Mouse (Mus musculus) MEL (cell line): ENCODE data around the gene Rbm25. TPM values are rescaled to one million over a fixed set of nuclear protein-coding genes. Genes with fewer than 3 reads are reported as not detected.
"Not testable (repeated sequence)": the region's sequence is repeated elsewhere in the genome, so short reads cannot be mapped to it uniquely, and the experiment has no call there.

Source experiments
- DNase-seq: peaks from one replicate; pipeline ENCODE4 v3.0.0; 2011; ENCODE audit warnings: low read depth, low spot score
- H3K27ac ChIP-seq: 2 replicates; pipeline ENCODE4 v1.5.1; 2012; ENCODE audit warnings: low read depth, mild to moderate bottlenecking, control low read depth, low read length, moderate library complexity; ENCODE audit not compliant: control insufficient read depth
- H3K27me3 ChIP-seq, 2 experiments: fragments of 150-350 bp in 1 of 2; sonication (generic) in 1 of 2; 2 replicates each; pipeline ENCODE4 v1.6.1; 2012; ENCODE audit warnings: low read length in 2 of 2, mild to moderate bottlenecking in 2 of 2, improper control_type of control experiment in 1 of 2, moderate library complexity in 1 of 2; ENCODE audit not compliant: insufficient read depth in 2 of 2, control insufficient read depth in 1 of 2
- H3K36me3 ChIP-seq, 2 experiments: 2 replicates each; pipeline ENCODE4 v1.6.1; 2012 to 2014; ENCODE audit warnings: low read length in 2 of 2, improper control_type of control experiment in 1 of 2, inconsistent platforms in 1 of 2, mild to moderate bottlenecking in 1 of 2; ENCODE audit not compliant: insufficient read depth in 2 of 2, control insufficient read depth in 1 of 2
- H3K4me1 ChIP-seq, 2 experiments: fragments of 150-350 bp in 1 of 2; sonication (generic) in 1 of 2; 2 replicates each; pipeline ENCODE4 v1.6.1; 2012; ENCODE audit warnings: low read length in 2 of 2, improper control_type of control experiment in 1 of 2, mild to moderate bottlenecking in 1 of 2; ENCODE audit not compliant: insufficient read depth in 2 of 2, control insufficient read depth in 1 of 2
- H3K4me3 ChIP-seq, 2 experiments: fragments of 150-350 bp in 1 of 2; sonication (generic) in 1 of 2; 2 replicates each; pipeline ENCODE4 v1.5.1; 2012; ENCODE audit warnings: low read depth in 2 of 2, low read length in 2 of 2, mild to moderate bottlenecking in 2 of 2, moderate library complexity in 2 of 2, control low read depth in 1 of 2, improper control_type of control experiment in 1 of 2; ENCODE audit not compliant: control insufficient read depth in 1 of 2, insufficient read depth in 1 of 2
- H3K79me2 ChIP-seq: 2 replicates; pipeline ENCODE4 v1.6.1; 2012; ENCODE audit warnings: mild to moderate bottlenecking, low read length, moderate library complexity; ENCODE audit not compliant: control insufficient read depth, poor library complexity, insufficient read depth
- H3K9ac ChIP-seq: 2 replicates; pipeline ENCODE4 v1.6.1; 2012; ENCODE audit warnings: low read depth, mild to moderate bottlenecking, control low read depth, low read length, moderate library complexity; ENCODE audit not compliant: control insufficient read depth, poor library complexity, severe bottlenecking
- H3K9me3 ChIP-seq: fragments of 150-350 bp; sonication (generic); replicated peaks from 2 replicates; pipeline ENCODE4 v1.6.1; 2012; ENCODE audit warnings: mild to moderate bottlenecking, low read length, improper control_type of control experiment, moderate library complexity; ENCODE audit not compliant: insufficient read depth
- BHLHE40 ChIP-seq: IDR thresholded peaks from 2 replicates; pipeline ENCODE4 v1.6.1; 2012; ENCODE audit warnings: low read depth, mild to moderate bottlenecking, inconsistent platforms, low read length, improper control_type of control experiment, borderline replicate concordance
- CHD2 ChIP-seq: IDR thresholded peaks from 2 replicates; pipeline ENCODE4 v1.6.1; 2011; ENCODE audit warnings: low read length, improper control_type of control experiment
- E2F4 ChIP-seq: IDR thresholded peaks from 2 replicates; pipeline ENCODE4 v1.6.1; 2011; ENCODE audit warnings: low read depth, low read length, improper control_type of control experiment, borderline replicate concordance
- ETS1 ChIP-seq: IDR thresholded peaks from 2 replicates; pipeline ENCODE4 v1.6.1; 2012; ENCODE audit warnings: low read depth, mild to moderate bottlenecking, inconsistent platforms, low read length, improper control_type of control experiment, moderate library complexity
- GABPA ChIP-seq: IDR thresholded peaks from 2 replicates; pipeline ENCODE4 v1.6.1; 2012; ENCODE audit warnings: low read depth, mild to moderate bottlenecking, inconsistent platforms, low read length, improper control_type of control experiment, moderate library complexity
- JUND ChIP-seq: IDR thresholded peaks from 2 replicates; pipeline ENCODE4 v1.6.1; 2011; ENCODE audit warnings: low read depth, mild to moderate bottlenecking, improper control_type of control experiment, low read length
- NELFE ChIP-seq: IDR thresholded peaks from 2 replicates; pipeline ENCODE4 v1.6.1; 2011; ENCODE audit warnings: low read depth, low read length, improper control_type of control experiment
- NRF1 ChIP-seq: IDR thresholded peaks from 2 replicates; pipeline ENCODE4 v1.6.1; 2014; ENCODE audit warnings: low read depth, mild to moderate bottlenecking, inconsistent platforms, low read length, improper control_type of control experiment, moderate library complexity; ENCODE audit not compliant: poor library complexity, insufficient read depth, severe bottlenecking
- POLR2AphosphoS2 ChIP-seq: IDR thresholded peaks from 2 replicates; pipeline ENCODE4 v1.6.1; 2011; ENCODE audit warnings: low read length, improper control_type of control experiment
- POLR2AphosphoS5 ChIP-seq: IDR thresholded peaks from 2 replicates; pipeline ENCODE4 v1.6.1; 2012; ENCODE audit warnings: low read depth, borderline replicate concordance, mild to moderate bottlenecking, inconsistent platforms, low read length, moderate library complexity, mixed read lengths
- RAD21 ChIP-seq: IDR thresholded peaks from 2 replicates; pipeline ENCODE4 v1.6.1; 2011; ENCODE audit warnings: mild to moderate bottlenecking, low read depth, low read length, improper control_type of control experiment
- SIN3A ChIP-seq: IDR thresholded peaks from 2 replicates; pipeline ENCODE4 v1.6.1; 2012; ENCODE audit warnings: low read length, improper control_type of control experiment, inconsistent platforms
- TAL1 ChIP-seq: IDR thresholded peaks from 2 replicates; pipeline ENCODE4 v1.6.1; 2012; ENCODE audit warnings: mild to moderate bottlenecking, inconsistent platforms, low read length, moderate library complexity, mixed read lengths
- TCF12 ChIP-seq: IDR thresholded peaks from 2 replicates; pipeline ENCODE4 v1.6.1; 2014; ENCODE audit warnings: low read depth, mild to moderate bottlenecking, inconsistent platforms, low read length, improper control_type of control experiment, moderate library complexity
- ZC3H11A ChIP-seq: IDR thresholded peaks from 2 replicates; pipeline ENCODE4 v1.6.1; 2012; ENCODE audit warnings: low read depth, mild to moderate bottlenecking, inconsistent platforms, low read length, improper control_type of control experiment
- ZMIZ1 ChIP-seq: IDR thresholded peaks from 2 replicates; pipeline ENCODE4 v1.6.1; 2012; ENCODE audit warnings: low read depth, mild to moderate bottlenecking, inconsistent platforms, low read length, improper control_type of control experiment, moderate library complexity
- polyA plus RNA-seq, 2 experiments: library from polyadenylated mRNA; stranded (reverse) in 1 of 2; unstranded in 1 of 2; fragments of >175 nt in 1 of 2; fragments of >200 nt in 1 of 2; gene quantifications; 2 replicates each; pipeline versions ENCODE4 v1.2.1 to v1.2.4; 2012; ENCODE audit warnings: low replicate concordance in 2 of 2, low read depth in 1 of 2; ENCODE audit not compliant: insufficient read length in 2 of 2, insufficient read depth in 1 of 2, missing spikeins in 1 of 2
- total RNA-seq: library from RNA; depleted of rRNA; stranded (reverse); fragments of 300-350 nt; gene quantifications from 2 replicates; pipeline ENCODE4 v1.2.3, GENCODE M21; 2012

Gene Rbm25
- total and polyA plus RNA-seq, 3 experiments: 77.3 to 375 (median 124) TPM

DNA sequence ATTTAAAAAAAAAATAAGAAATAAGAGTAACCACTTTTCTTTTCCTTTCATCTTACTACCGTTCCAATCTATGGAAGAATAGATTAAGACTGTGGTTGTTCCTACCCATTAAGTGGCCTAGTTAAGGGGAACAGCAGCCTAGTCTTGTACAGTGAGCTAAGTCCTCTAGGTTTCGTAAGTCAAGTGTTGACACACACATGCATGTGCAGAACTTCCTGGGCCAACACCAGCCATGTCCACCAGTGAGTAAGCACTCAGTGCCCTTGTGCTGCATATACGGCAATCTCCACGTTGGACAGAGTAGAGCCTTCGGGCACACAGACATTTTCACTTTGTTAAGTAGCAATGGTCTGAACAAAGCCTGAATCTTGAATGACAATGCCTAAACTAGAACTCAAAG, 13.8 kb upstream of the Rbm25 start:
- no peak for DNase-seq
- TF ChIP-seq ETS1: no peak

DNA sequence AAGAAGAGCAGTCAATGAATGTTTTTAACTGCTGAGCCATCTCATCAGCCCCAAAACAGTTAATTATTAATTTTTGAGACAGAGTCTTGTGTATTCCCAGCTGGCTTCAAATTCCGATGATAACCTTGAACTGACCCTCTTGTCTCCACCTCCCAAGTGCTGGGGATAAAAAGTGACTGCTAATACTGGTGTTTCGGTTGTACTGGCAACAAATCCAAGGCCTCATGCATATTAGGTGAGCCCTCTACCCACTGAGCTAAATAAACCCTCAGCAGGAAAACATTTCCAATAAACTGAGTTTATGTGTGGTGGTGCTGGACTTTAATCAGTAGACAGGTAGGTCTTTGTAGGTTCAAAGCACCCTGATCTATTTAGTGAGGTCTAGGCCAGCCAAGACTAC, 12.1 kb upstream of the Rbm25 start:
- Histone ChIP-seq H3K4me1 (no peaks in the 10 kb centered on the region), H3K79me2 (no peaks in the 10 kb centered on the region)
- TF ChIP-seq NRF1: no peak
- TF ChIP-seq BHLHE40: no peak
- TF ChIP-seq JUND: no peak

More for the DNA sequence above, 13.8 kb upstream of the Rbm25 start:
- Histone ChIP-seq H3K79me2 (no peaks in the 10 kb centered on the region), H3K9ac (no peak overlapping the region), H3K27me3 (no peaks in the 10 kb centered on the region), H3K9me3 (no peaks in the 10 kb centered on the region), H3K4me1 (no peaks in the 10 kb centered on the region), H3K4me3 (no peak overlapping the region), H3K27ac (no peak overlapping the region), H3K36me3 (no peaks in the 10 kb centered on the region)

DNA sequence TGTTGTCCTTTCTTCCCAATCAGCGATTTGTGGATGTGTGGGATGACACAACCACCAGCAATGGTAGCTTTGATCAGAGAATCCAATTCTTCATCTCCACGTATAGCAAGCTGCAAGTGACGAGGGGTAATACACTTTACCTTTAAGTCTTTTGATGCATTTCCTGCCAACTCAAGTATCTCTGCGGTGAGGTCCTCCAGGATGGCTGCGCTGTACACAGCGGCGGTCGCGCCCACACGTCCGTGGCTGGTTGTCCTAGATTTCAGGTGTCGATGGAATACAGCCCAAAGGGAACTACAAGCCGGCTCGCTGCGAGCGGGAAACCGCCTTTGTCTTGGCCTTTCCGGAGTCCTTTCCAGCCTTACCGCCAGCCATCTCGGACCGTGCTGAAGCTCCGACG, 10.3 kb upstream of the Rbm25 start:
- not testable (repeated sequence) for H3K27ac ChIP-seq, H3K36me3 ChIP-seq, DNase-seq, H3K27me3 ChIP-seq, H3K79me2 ChIP-seq, H3K4me3 ChIP-seq, H3K4me1 ChIP-seq, H3K9ac ChIP-seq, H3K9me3 ChIP-seq

More for the DNA sequence above, 12.1 kb upstream of the Rbm25 start:
- H3K9ac ChIP-seq: no peak overlapping the region
- no peaks in the 10 kb centered on the region for H3K9me3 ChIP-seq
- H3K27me3 ChIP-seq: no peaks in the 10 kb centered on the region
- H3K4me3 ChIP-seq: no peak overlapping the region
- no peak for DNase-seq
- H3K36me3 ChIP-seq: no peaks in the 10 kb centered on the region
- H3K27ac ChIP-seq: no peak overlapping the region

DNA sequence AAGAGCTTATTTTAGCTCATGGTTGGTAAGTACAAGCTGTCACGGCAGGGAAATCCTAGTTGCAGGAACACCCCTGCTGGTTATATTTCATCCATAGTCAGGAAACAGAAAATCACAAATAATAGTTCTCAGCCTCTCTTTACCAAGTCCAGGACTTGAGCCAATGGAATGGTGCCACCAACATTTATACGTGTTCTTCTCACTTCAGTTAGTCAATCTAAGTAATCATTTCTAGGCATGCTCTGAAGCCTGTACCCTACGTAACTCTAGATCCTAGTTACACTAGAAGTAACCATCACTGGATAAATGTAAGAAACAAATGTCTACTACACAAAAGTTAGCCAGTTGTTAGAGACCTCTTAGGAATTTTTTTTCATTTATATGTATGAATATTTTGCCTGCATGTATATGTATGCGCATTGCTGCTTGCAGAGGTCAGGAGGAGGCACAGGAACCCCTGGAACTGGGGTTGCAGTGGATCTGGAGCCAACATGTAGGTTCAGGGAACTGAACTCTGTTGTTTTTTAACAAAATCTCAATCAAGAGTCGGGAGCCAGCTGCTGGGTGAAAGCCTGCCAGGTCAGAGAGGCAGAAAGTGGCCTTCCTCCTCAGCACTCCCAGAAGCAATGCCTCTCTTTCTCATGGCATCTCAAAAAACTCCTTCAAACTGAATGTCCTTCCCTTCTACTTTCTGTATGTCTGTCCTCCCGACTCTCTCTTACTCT, 8.8 kb upstream of the Rbm25 start:
- H3K79me2 ChIP-seq: no peaks in the 10 kb centered on the region
- H3K27me3 ChIP-seq: no peaks in the 10 kb centered on the region
- DNase-seq: no peak
- no peak overlapping the region for H3K4me3 ChIP-seq
- no peaks in the 10 kb centered on the region for H3K4me1 ChIP-seq
- H3K9ac ChIP-seq: no peak overlapping the region
- TF ChIP-seq ZMIZ1 (no peak), RAD21 (no peak), POLR2AphosphoS5 (no peak), CHD2 (no peak), TCF12 (no peak), E2F4 (no peak), GABPA (no peak), BHLHE40 (no peak), POLR2AphosphoS2 (no peak), SIN3A (no peak), TAL1 (no peak), NRF1 (no peak), ZC3H11A (no peak), NELFE (no peak)
- TF ChIP-seq, all 39 proteins: peak for 0
- Histone ChIP-seq H3K27ac (no peak overlapping the region), H3K9me3 (no peaks in the 10 kb centered on the region), H3K36me3 (no peaks in the 10 kb centered on the region)
